Mouse (Mus musculus) megakaryocyte progenitor cell, adult 5-6 weeks (primary cell): ENCODE measurements around the gene Rptor. TPM values are rescaled to one million over a fixed set of nuclear protein-coding genes. Genes with fewer than 3 reads are reported as not detected.

Experiments
- ATAC-seq: replicated peaks from 2 replicates; pipeline ENCODE4 v1.8.0; 2016; ENCODE audit warnings: mild to moderate bottlenecking, moderate TSS enrichment, inconsistent platforms; ENCODE audit not compliant: poor library complexity
- total RNA-seq, 2 experiments: library from RNA; stranded (forward) in 1 of 2; stranded (reverse) in 1 of 2; fragments of 157-497, 149-512 nt in 1 of 2; fragments of 200-1000 nt in 1 of 2; gene quantifications; 2 replicates each; pipeline versions ENCODE4 v1.2.3 to v1.2.4; 2015 to 2017

Gene Rptor
- total RNA-seq, 2 experiments from 2014 or later, result 13.2 to 16.1 TPM

DNA sequence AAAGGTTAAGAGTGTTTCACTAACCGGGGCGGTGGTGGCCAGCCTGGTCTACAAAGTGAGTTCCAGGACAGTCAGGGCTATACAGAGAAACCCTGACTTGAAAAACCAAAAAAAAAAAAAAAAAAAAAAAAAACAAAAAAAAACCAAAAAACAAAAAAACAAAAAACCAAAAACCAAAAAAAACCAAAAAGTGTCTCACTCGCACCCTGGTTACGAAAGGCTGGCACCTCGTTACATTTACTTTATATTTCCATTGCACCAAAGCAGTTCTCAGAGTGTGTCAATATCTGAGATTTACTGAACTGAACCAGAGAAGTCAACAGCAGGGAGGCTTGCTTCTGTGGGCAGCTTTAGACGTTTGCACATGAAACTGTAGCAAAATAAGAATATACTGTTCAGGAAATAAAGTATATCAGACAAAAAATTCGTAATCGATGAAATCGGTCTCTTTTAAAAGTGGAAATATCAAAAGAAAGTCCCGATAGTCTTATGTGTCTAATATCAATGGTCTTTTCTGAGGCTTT lies 466 bp upstream of the Rptor start:
- ATAC-seq, result no peak

DNA sequence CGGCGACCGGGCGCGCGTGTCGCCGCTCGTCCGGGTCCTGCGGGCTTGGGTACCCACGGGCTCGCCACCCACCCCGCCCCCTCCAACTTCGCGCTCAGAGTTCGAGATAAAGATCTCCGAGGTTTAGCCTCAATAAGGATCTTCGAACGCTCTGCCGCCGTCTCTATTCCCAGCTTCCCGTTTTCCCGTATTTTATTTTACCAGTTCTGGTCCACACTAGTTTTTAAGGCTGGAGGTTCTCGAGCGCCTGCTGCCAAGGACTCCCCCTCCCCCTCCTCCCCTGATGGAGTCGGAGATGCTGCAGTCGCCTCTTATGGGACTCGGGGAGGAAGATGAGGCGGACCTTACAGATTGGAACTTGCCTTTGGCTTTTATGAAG lies 811 bp downstream of the Rptor start:
- ATAC-seq, result no peak

DNA sequence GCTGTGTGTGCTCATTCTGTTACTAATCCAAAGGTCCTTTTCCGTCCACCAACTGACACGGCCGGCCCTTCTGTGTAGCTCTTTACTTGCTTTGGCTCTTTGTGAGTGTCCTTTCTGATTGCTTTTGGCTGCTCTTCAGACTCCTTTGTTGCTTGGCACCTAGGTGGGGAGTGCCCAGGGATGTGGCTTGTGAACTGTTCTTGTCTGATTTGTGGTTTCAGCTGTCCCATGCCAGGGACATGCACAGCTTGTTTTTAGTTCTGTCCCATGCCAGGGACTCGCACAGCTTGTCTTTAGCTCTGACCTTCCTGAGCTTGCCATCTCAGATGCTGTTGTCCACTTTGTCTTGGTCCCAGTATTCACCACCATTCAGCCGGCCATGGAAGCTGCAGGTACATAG lies 4.8 kb downstream of the Rptor start:
- ATAC-seq, result no peak

DNA sequence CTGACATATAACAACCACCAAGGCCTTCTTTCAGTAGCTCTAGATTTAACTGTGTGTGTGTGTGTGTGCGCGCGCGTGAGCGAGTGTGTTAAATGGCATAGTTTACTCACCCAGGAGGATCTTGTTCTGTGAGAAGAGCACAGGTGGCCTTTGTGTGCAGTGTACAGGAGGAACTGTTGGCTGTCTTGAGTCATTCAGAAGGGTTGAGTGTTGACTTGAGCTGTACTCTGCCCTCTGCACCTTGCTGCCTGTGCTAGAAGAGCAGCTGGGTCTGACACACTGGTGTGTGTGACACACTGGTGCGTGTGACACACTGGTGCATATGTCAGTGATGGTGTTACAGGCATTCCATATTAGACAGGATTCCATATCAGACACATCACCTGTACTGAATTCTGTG lies 8.8 kb downstream of the Rptor start:
- no peak for ATAC-seq

DNA sequence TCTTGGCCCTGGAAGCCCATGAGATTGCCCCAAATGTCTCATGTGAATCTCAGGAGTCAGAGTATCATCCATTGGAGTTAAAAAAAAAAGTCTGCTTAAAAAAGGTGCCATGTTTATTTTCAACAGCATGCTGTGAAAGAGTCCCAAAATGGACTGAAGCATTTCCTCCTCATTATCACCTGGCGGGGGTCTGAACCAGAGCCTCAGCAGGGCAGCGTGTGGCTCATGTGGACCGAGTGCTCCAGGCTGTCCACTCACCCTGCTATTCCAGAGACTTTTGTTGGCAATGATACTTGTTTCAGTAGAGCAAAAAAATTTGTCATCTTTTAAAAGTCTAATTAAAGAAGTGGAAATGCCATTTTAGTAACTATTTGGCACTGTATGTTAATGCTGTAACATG lies 9.5 kb downstream of the Rptor start:
- ATAC-seq, result no peak

DNA sequence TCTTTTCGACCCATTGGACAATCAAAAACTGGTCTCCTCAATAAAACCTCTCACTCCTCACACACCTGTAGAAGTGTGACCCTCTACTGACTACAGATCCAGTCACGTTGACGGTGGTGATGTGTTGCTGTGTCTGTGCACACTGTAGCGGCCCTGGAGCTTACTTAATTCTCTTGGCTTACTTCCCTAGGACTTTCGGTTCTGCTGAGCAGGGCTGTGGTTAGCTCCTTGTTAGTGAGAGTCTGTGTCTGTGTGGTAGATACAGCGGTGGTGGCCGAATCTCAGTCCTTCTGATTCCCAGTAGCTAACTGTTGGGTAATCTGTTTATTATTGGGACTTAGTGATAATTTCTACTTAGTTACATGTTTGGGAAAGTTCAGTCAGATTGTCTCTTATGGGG lies 12.4 kb downstream of the Rptor start:
- peak; percentile 66 for ATAC-seq

DNA sequence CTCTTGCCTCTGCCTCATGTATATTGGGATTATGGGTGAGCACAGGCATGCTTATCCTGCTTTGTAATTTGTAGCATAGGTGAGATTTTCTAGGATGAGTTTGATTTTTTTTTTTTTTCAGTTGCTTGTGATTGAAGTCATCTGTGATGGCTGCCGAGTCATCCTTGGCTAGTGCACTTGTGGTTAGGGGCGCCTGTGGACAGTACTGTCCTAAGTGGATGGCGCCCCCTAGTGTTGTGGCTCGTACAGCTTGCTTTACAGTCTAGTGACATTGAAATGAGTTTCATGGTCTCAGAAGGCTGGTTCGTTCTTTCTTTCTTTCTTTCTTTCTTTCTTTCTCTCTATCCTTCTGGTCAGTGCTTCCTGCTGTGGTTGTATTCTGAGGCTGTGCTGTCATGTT lies 16.1 kb downstream of the Rptor start:
- 0 out of 2 replicates have a peak, but pooled peaks have one; percentile 34 for ATAC-seq

DNA sequence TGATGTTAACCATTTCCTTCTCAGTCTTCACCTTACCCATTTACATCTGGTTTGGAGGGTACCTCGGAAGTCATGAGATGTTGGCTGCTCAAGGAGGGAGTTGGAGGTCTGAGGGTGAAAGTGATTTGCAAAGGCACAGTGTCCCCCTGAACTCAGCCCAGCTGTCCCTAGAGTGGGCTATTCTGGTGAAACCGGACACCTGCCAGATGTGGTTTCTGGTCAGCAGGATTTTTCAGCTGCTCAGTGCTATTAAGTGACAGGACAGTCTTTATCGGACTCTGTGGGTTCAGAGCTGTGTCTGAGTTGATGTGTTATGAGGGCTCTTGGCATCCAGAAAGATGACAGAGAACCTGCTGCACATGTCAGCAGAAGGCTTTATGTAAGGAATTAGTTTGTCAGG lies 18.6 kb downstream of the Rptor start:
- no peak for ATAC-seq

DNA sequence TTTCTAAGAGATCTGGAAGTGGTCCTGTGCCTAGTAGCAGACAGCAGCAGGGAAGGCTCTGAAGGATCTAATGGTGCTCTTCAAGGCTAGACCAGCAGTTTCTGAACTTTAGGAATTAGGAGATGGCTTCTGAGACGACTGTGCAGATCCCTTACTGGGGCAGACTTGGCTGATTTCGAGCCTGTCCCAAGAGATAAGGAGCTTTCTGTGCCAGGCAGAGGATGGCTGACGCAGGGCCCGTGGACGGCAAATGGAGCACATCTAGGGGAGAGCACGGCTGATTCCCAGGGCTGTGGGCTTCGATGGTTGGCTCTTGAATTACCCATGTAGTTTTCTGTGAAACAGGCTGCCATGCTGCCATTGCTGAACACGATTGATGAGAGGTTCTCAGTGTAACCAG lies 21.1 kb downstream of the Rptor start:
- peak; percentile 63 for ATAC-seq

DNA sequence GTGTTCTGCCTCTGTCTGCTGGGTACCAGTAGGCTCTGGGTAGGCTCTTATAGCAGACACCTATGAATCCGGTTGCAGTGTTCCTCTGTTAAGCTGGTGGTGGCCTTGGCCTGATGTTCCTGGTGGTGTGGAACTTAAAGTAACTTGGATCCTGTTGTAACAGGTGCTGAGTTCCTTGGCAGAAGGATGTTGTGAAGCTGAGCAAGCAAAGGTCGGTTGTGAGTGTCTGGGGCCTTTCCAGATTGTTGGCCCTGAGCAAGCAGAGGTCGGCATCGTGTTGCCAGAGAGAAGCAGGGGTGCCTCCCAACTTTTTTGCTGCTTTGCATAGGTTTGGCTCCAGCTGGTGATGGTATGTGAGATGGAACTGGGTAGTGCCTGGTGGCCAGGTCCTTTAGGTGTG lies 21.7 kb downstream of the Rptor start:
- no peak for ATAC-seq

DNA sequence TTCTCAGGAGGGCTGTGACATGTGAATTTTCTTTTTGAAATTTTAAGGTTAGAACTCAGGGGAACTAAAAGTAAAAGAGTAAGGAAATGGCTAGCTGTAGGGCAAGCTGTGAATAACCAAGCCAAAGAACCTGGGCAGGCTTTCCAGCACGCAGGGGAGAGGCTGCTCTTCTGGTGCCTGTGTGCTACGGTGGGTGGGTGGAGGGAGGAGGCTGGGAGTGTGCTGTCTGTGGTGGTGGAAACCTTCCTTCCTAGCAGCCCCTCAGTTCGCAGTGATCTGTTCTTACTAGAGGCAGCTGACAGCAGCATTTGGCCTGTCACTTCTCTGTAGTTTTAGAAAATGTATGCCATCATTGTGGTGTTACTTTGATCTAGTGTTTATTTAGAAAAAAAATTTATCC lies 22.2 kb downstream of the Rptor start:
- ATAC-seq, result no peak

DNA sequence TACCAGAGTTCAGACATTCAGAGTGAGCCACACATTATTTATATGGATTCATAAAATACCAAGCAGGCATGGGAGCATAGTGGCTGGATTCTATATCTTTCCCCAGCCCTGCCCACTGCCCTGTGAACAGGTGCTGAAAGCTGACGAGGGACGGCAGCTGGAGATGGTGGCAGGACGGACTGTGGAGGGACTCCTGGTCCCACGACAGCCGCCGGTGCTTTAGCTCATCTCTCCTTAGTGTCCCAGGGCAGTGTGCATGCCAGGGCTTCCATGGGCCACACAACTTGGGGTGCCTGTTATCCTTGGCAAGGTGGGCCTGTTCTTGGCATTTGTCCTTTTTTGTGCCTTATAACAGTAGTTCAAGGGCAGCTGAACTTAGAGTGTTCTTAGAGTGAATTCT lies 22.8 kb downstream of the Rptor start:
- ATAC-seq, result no peak

DNA sequence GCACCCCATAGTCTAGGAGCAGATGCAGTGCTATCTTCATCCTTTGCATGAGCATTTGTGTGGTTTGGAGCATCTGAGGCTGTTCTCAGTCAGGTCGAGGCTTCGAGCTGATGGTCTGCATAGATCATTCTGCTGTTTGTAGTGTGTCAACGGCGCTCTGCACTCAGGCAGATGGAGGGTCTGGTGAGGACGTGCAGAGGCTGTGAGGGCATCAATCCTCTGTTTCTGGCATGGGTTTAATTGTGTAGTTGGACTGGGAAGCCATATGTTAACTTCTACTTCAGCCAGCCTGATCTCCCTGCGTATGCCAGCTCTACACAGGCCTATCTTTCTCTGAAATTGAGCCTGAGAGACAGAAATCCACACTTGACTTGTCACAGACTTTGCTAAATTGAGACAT lies 23.2 kb downstream of the Rptor start:
- no peak for ATAC-seq

DNA sequence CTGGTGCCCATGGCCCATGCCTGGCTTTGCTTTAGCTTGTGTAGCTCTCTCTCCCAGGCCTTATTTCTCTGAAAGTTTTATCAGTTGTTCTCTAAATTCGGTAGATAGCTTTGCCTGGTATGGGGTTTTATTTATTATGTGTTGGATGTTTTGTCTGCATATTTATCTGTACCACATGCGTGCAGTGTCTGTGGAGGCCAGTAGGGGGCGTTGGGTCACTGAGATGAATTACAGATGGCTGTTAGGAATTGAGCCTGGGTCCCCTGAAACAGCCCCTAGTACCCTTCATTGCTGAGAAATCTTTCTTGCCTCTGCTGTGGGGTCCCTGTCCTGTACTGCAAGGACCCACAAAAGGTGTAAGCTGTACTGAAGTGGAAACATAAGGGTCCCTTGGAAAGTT lies 24.5 kb downstream of the Rptor start:
- ATAC-seq, result no peak

DNA sequence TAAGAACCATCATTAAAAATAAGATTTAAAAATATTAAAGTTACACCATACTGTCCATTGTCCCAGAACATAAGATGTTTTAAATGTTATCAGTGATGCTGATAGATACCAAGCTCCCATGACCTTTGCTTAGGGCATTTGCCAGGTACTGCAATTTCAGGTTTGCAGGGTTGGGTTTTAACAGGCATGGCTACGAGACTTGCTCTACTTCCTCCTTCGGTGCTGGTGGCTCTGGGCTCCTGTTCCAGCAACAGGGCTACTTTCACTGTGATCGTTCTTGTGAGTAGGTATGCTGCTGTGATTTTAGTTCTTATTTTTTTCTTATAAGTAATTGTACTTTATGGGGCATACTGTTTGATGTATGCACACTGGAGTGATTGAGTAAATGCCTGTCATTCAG lies 26.4 kb downstream of the Rptor start:
- 0 out of 2 replicates have a peak, but pooled peaks have one; percentile 52 for ATAC-seq

DNA sequence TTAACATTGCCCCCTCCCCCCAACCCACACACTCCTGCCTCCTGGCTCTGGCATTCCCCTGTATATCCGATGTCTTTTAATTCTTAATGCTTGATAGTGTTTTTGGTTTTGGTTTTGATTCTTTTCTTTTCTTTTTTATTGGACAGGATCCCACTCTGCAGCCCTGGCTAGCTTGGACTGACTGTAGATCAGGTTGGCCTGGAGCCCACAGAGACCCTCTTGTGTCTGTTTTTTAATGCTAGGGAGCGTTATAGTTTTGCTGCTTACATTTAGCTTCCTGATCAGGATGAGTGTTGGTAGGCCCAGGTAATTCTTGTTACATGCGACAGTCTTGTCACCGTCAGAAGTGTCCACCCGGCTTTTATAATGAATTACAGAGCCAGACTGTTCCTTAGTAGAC lies 27.6 kb downstream of the Rptor start:
- no peak for ATAC-seq

DNA sequence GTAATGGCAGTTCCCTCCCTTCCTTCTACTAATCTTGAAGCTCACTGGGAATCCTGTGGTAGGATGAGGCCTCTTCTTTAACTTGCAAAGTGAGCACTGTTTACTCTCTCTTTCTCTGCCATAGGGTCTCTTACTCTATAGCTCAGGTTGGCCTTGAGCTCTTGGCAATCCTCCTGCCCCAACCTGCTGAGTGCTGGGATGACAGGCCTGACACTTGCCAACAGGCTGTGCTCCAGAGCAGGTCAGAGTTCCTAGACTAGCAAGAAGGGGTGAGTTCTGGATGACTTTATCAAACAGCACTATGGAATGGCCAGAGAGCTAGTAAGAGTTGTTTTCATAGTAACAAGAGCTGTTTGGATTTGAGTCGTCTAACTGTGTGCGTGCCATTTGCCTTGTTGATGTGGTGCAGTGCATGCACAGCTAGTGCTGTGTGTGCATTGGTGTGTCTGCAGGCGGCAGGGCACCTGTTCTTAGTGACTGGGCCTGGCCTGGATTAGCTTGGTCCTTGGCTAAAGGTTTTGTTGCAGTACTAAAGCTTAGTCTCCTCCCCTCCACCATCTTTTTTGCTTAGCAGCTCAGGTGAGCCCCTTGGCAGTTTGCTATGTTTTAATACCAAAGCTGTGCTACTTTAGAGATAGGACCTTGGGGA lies 28.6 kb downstream of the Rptor start:
- ATAC-seq, result no peak

DNA sequence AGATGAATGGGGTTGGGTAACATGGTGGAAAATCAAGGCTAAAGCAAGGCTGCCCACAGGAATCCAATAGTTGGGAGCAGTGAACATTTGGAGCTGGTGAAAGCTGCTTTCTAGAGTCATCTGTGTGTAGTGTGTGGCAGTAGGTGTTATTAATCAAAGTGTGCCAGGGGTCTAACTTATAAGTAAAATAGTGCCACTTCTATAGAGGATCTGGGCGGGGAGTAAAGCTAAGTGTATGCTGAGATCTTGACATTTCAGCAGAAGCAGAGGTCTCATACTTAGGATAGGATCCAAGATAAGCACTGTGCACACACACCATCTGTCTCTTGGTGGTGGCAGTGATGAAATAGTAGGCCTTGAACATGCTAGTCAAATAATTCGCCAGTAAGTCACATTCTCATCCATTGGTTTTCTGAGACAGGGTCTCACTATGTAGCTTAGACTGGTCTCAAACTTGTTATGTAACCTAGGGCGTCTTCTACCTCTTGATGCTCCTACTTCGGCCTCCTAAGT lies 33.7 kb downstream of the Rptor start:
- no peak for ATAC-seq

DNA sequence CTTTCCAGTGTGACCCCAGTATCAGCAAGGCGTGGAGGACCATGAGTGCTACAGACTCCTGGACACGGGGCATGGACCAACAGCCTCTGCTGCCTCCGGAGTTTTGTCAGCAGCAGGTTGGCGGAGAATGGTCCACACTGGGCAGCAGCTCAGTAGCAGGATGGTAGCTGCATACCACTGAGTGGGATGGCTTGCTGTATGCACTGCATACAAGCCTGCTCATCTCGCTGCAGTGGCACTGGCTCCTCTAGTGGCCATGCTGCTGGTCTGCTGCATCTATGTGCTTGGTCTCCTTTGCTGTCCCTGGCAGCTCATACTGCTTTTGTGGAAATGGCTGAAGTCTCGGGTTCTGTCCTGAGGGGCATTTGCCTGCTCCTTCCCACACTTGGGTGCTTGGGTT lies 34.8 kb downstream of the Rptor start:
- no peak for ATAC-seq

DNA sequence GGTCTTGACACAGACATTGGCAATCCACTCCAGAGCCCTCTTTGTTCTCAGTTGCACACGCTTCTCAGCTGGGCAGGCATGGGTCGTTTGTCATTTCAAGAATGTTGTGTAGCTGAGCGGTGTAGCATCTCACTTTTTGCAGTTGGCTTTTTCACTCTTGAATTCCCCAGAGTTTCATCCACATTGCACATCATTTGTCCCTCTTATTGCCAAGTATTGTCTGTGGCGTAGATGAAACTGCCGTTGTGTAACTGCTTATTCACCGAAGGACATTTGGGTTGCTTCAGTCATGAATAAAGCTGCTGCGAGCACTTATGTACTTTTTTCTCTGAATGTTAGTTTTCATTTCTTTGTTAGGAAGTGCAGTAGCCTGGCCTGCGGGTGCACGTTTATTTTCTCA lies 37.8 kb downstream of the Rptor start:
- ATAC-seq, result no peak

DNA sequence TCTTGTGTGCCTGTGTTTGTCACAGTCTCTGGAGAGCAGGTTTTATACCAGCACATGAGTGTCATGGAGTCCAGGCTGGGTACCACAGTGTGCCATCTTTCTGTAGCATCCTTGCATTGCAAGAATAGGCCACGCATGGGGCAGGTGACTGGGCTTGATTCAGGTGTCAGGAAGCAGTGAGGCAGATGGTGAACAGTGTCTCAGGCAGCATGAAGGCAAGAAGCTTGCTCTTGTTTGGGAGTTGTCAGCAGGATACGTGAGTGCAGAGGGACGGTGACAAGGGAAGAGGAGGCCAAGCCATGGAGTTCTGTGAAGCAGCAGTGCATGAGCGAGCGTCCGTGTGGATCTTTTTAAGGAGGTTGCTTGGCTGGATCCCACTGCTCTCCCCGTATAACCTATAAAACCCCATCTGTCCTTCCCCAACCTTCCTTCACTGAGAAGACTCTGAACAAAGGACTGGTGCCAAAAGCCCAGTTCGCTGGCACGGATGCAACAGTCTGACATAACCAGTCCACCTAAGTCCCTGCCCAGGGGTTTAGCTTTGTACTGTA lies 39.2 kb downstream of the Rptor start:
- ATAC-seq, result no peak

DNA sequence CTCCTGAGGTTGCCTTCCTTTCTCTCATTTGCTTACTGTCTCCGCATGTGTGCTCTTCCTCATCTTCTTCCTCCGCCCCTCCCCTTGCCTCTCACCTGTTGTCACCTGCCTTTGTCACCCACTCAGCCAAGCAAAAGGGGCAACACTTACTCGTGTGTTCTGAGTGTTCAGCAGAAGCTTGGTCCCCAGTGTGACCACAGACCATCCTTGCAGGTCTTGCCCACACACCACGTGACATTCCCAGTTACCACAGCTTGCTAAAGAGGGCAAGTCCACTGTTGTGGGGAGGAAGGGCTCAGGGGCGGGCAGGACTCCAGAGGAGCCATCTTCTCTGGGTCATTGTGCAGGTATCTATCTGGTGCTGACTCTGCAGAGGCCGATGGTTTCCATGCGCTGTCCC lies 40.6 kb downstream of the Rptor start:
- peak; percentile 64 for ATAC-seq

DNA sequence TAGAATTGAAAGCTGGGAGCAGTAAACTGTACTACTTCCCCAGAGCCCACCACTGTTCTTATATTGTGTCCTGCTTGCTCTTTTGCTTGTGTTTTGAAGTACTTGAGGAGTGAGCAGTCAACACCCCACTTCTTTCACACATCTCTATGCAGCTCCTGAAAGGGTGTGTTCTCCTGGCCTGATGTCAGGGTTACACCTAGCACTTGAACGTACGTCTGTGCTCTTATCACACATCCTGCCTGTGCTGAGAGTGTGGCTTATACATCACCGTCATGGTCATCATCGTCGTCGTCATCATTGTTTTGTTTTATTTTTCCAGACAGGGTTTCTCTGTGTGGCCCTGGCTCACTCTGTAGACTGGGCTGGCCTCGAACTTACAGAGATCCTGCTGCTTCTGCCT lies 41.4 kb downstream of the Rptor start:
- ATAC-seq, result no peak
